In genomic region chr11:76253145-76253917, GRCm38 (mm10) we compare ENCODE assay signal across 8 mouse cellular contexts. TPM values are rescaled to one million over a fixed set of nuclear protein-coding genes. Genes with fewer than 3 reads are reported as not detected.
DNase-seq lines count a peak whose midpoint lies in the region; ATAC-seq and TF ChIP-seq lines count a peak whose summit lies in the region.

No protein-coding gene starts in this region.

- no peak overlapping the region for H3K4me3 ChIP-seq in embryonic facial prominence, embryonic 13.5 days
- H3K4me3 ChIP-seq in kidney, embryonic 14.5 days (ENCODE audit: low read length): no peak overlapping the region
- H3K4me3 ChIP-seq in limb, embryonic 15.5 days: no peak overlapping the region
- no peak overlapping the region for H3K4me3 ChIP-seq in myocyte

- peaks cover 37% of the 10 kb centered on the region for H3K4me1 ChIP-seq in embryonic facial prominence, embryonic 13.5 days
- no peaks in the 10 kb centered on the region; the same call in 1 of the 2 replicates for H3K4me1 ChIP-seq in kidney, embryonic 14.5 days (ENCODE audit: control insufficient read depth, insufficient read depth, low read length)
- peaks cover 30% of the 10 kb centered on the region for H3K4me1 ChIP-seq in limb, embryonic 15.5 days

- peak; percentile 82 for DNase-seq in 3T3-L1 (ENCODE audit: low read depth, low spot score)
- DNase-seq in adrenal gland, postnatal 14 days: peak; percentile 93
- DNase-seq in heart, adult 9 months (ENCODE audit: low spot score in 2 of 2): peak; percentile 74 to 86
- DNase-seq in spleen, postnatal 36 days (ENCODE audit: low spot score in 2 of 2): peak; percentile 75

- H3K27me3 ChIP-seq in embryonic facial prominence, embryonic 13.5 days: no peaks in the 10 kb centered on the region
- no peaks in the 10 kb centered on the region for H3K27me3 ChIP-seq in kidney, embryonic 14.5 days (ENCODE audit: control insufficient read depth, insufficient read depth, low read length)
- no peaks in the 10 kb centered on the region for H3K27me3 ChIP-seq in limb, embryonic 15.5 days
- no peaks in the 10 kb centered on the region for H3K27me3 ChIP-seq in myocyte (ENCODE audit: control insufficient read depth, insufficient read depth, insufficient read length)

- H3K4me2 ChIP-seq in embryonic facial prominence, embryonic 13.5 days: no peak overlapping the region
- H3K4me2 ChIP-seq in kidney, embryonic 14.5 days (replicated peaks; ENCODE audit: low read depth, low read length): no peak overlapping the region
- H3K4me2 ChIP-seq in limb, embryonic 15.5 days: no peak overlapping the region
- H3K4me2 ChIP-seq in myocyte (ENCODE audit: low read depth): peak overlapping the region; percentile 33

- 0 out of 2 replicates have a peak, but pooled peaks have one; percentile 57 for ATAC-seq in embryonic facial prominence, embryonic 13.5 days (ENCODE audit: insufficient number of reproducible peaks, insufficient read depth, low FRiP score, low TSS enrichment, low read depth)
- ATAC-seq in kidney, embryonic 14.5 days (ENCODE audit: low FRiP score, low TSS enrichment): peak; percentile 87
- ATAC-seq in limb, embryonic 15.5 days (ENCODE audit: insufficient number of reproducible peaks, low FRiP score, low TSS enrichment, low read depth): no peak

- no peak overlapping the region for H3K9ac ChIP-seq in embryonic facial prominence, embryonic 13.5 days
- no peak overlapping the region for H3K9ac ChIP-seq in kidney, embryonic 14.5 days (ENCODE audit: low read depth, low read length)
- H3K9ac ChIP-seq in limb, embryonic 15.5 days: no peak overlapping the region

- 47% methylated on average over 5 of the region's 5 CpGs for WGBS in embryonic facial prominence, embryonic 13.5 days
- 37% methylated on average over 5 of the region's 5 CpGs for WGBS in kidney, embryonic 14.5 days
- 45% methylated on average over 5 of the region's 5 CpGs for WGBS in limb, embryonic 15.5 days

- no peaks in the 10 kb centered on the region for H3K9me3 ChIP-seq in embryonic facial prominence, embryonic 13.5 days
- H3K9me3 ChIP-seq in kidney, embryonic 14.5 days (ENCODE audit: control insufficient read depth, low read length): no peaks in the 10 kb centered on the region
- H3K9me3 ChIP-seq in limb, embryonic 15.5 days: no peaks in the 10 kb centered on the region

- peak overlapping the region; percentile 66; the same call in 1 of the 2 replicates for H3K27ac ChIP-seq in embryonic facial prominence, embryonic 13.5 days
- H3K27ac ChIP-seq in kidney, embryonic 14.5 days (ENCODE audit: low read depth, low read length): no peak overlapping the region
- peak overlapping the region; percentile 47; the same call in 1 of the 2 replicates for H3K27ac ChIP-seq in limb, embryonic 15.5 days

- no peak for TF ChIP-seq POLR2A in myocyte (IDR thresholded peaks at IDR 0.05; ENCODE audit: insufficient read length, low read depth)

- H3K79me2 ChIP-seq in myocyte (ENCODE audit: control insufficient read depth, insufficient read depth): no peaks in the 10 kb centered on the region

- peaks cover 50% of the 10 kb centered on the region for H3K36me3 ChIP-seq in embryonic facial prominence, embryonic 13.5 days
- H3K36me3 ChIP-seq in kidney, embryonic 14.5 days (ENCODE audit: control insufficient read depth, insufficient read depth, low read length): peaks cover 31% of the 10 kb centered on the region
- H3K36me3 ChIP-seq in limb, embryonic 15.5 days: peaks cover 47% of the 10 kb centered on the region
- H3K36me3 ChIP-seq in myocyte (ENCODE audit: control insufficient read depth, insufficient read depth): peaks cover 5% of the 10 kb centered on the region

- H3ac ChIP-seq in myocyte (ENCODE audit: control insufficient read depth, insufficient read length): no peak overlapping the region

TF ChIP-seq in myocyte, 11 proteins besides CTCF, POLR2A, EP300 and RAD21:
- TF ChIP-seq CEBPB (IDR thresholded peaks at IDR 0.05; ENCODE audit: insufficient read depth, poor library complexity, severe bottlenecking) (no peak), POLR2AphosphoS2 (IDR thresholded peaks at IDR 0.05; ENCODE audit: insufficient read length, low read depth) (peak; percentile 54)

RNA-seq across cellular contexts. Expression of gene Glod4, which starts 9.8 kb away (rescaled TPM):
- total RNA-seq in adrenal gland, postnatal 14 days (2021): 75.2 and 79.0 TPM in 2 replicates
- 126 and 138 TPM in 2 replicates for polyA plus RNA-seq in embryonic facial prominence, embryonic 13.5 days (2015; fragmentation: Nextera tagmentation; extraction: Ambion mirVana)
- polyA plus RNA-seq in kidney, embryonic 14.5 days (2014; fragmentation: Nextera tagmentation; extraction: Ambion mirVana): 155 and 160 TPM in 2 replicates
- polyA plus RNA-seq in limb, embryonic 15.5 days (2015; fragmentation: Nextera tagmentation; extraction: Ambion mirVana): 128 and 131 TPM in 2 replicates
- 55.2 TPM for polyA plus RNA-seq in myocyte (2012; fragmentation: generic; extraction: Trizol)

RNA-seq across cellular contexts. Expression of gene Mrm3, which starts 9.8 kb away (rescaled TPM):
- total RNA-seq in adrenal gland, postnatal 14 days (2021): 23.8 and 25.0 TPM in 2 replicates
- polyA plus RNA-seq in embryonic facial prominence, embryonic 13.5 days (2015; fragmentation: Nextera tagmentation; extraction: Ambion mirVana): 24.9 and 25.2 TPM in 2 replicates
- polyA plus RNA-seq in kidney, embryonic 14.5 days (2014; fragmentation: Nextera tagmentation; extraction: Ambion mirVana): 25.2 and 29.3 TPM in 2 replicates
- 22.8 and 27.2 TPM in 2 replicates for polyA plus RNA-seq in limb, embryonic 15.5 days (2015; fragmentation: Nextera tagmentation; extraction: Ambion mirVana)
- polyA plus RNA-seq in myocyte (2012; fragmentation: generic; extraction: Trizol): 17.8 TPM

RNA-seq across cellular contexts. Expression of gene Gemin4, which starts 35.9 kb away (rescaled TPM):
- 6.0 and 7.1 TPM in 2 replicates for total RNA-seq in adrenal gland, postnatal 14 days (2021)
- polyA plus RNA-seq in embryonic facial prominence, embryonic 13.5 days (2015; fragmentation: Nextera tagmentation; extraction: Ambion mirVana): 27.3 and 33.8 TPM in 2 replicates
- polyA plus RNA-seq in kidney, embryonic 14.5 days (2014; fragmentation: Nextera tagmentation; extraction: Ambion mirVana): 18.8 and 43.8 TPM in 2 replicates
- 24.0 and 26.6 TPM in 2 replicates for polyA plus RNA-seq in limb, embryonic 15.5 days (2015; fragmentation: Nextera tagmentation; extraction: Ambion mirVana)
- 10.7 TPM for polyA plus RNA-seq in myocyte (2012; fragmentation: generic; extraction: Trizol)

RNA-seq across cellular contexts. Expression of gene Dbil5, which starts 35.9 kb away (rescaled TPM):
- 1.3 TPM in 1 of 2 replicates, not detected in the other for total RNA-seq in adrenal gland, postnatal 14 days (2021)
- polyA plus RNA-seq in embryonic facial prominence, embryonic 13.5 days (2015; fragmentation: Nextera tagmentation; extraction: Ambion mirVana): 0.65 TPM in 1 of 2 replicates, not detected in the other
- 1.2 and 1.6 TPM in 2 replicates for polyA plus RNA-seq in kidney, embryonic 14.5 days (2014; fragmentation: Nextera tagmentation; extraction: Ambion mirVana)
- polyA plus RNA-seq in limb, embryonic 15.5 days (2015; fragmentation: Nextera tagmentation; extraction: Ambion mirVana): 0.88 and 1.5 TPM in 2 replicates
- polyA plus RNA-seq in myocyte (2012; fragmentation: generic; extraction: Trizol): 0.86 TPM
